Mouse (Mus musculus): ENCODE data around the gene Lhfp.

DNA sequence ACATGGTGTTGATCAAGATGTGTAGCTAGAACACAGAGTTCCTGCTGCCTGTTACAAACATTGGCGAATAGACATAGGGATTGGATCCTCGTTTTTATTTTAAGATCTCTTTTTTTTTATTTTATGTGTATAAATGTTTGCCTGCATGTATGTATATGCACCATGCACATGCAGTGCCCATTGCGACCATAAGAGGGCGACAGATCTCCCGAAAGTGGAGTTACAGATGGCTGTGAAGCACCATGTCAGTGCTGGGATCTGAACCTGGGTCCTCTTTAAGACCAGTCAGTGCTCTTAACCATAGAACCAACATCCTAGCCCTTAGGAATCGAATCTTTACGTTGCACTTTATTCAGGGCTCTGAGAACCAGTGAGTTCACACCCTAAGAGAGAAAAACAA, 70.7 kb downstream of the Lhfp start:
- TF ChIP-seq CTCF (conservative IDR thresholded peaks at IDR 0.05; ENCODE audit: low read length) = peak; percentile 99
- no peak for TF ChIP-seq NANOG (IDR thresholded peaks at IDR 0.05; ENCODE audit: borderline replicate concordance, low read length)
- no peak for TF ChIP-seq POU5F1 (IDR thresholded peaks at IDR 0.05; ENCODE audit: borderline replicate concordance, low read length)

All from E14TG2a.4 (cell line).